In genomic region chr12:99257570-99257969, GRCm38 (mm10) we compare ENCODE assay signal across 30 mouse cellular contexts.
A peak's percentile ranks its signal among the peaks of the same experiment; 100 is the strongest.
DNase-seq lines count a peak whose midpoint lies in the region; ATAC-seq and TF ChIP-seq lines count a peak whose summit lies in the region.
"Had no signal": no experiment of that assay in that cellular context is flagged by ENCODE, and none has a peak within 500 bp of the region (broad histone marks: within the 10 kb centered on the region; RNA-seq: fewer than 3 reads in every experiment).

No protein-coding gene starts in this region.

- no peak for TF ChIP-seq CTCF in kidney, postnatal 0 days (IDR thresholded peaks at IDR 0.05; ENCODE audit: low read depth)

- ATAC-seq in heart, embryonic 11.5 days (replicated peaks; ENCODE audit: insufficient number of reproducible peaks, low FRiP score, low TSS enrichment), result no peak
- ATAC-seq in heart, embryonic 16.5 days (replicated peaks; ENCODE audit: extremely low read depth, insufficient read depth, low FRiP score), result peak; percentile 65
- ATAC-seq in kidney, postnatal 0 days (replicated peaks; ENCODE audit: low FRiP score, low read depth), result no peak
- no peak for ATAC-seq in kidney, embryonic 16.5 days (ENCODE audit: low FRiP score, low TSS enrichment)
- no peak for ATAC-seq in neural tube, embryonic 13.5 days (ENCODE audit: low read depth)
- ATAC-seq in neural tube, embryonic 15.5 days (ENCODE audit: low FRiP score), result no peak
- ATAC-seq: CD4-positive, CD25-positive, alpha-beta regulatory T cell, adult 4 months; forebrain, embryonic 14.5 days; intestine, postnatal 0 days; liver, embryonic 12.5 days; midbrain, embryonic 13.5 days had no signal

- H3K9ac ChIP-seq in heart, embryonic 11.5 days (ENCODE audit: low read depth, low read length), result no peak overlapping the region
- peak overlapping the region; percentile 47 for H3K9ac ChIP-seq in heart, embryonic 16.5 days (ENCODE audit: low read length)
- H3K9ac ChIP-seq in kidney, postnatal 0 days (ENCODE audit: low read depth, low read length), result no peak overlapping the region
- H3K9ac ChIP-seq in kidney, embryonic 16.5 days (replicated peaks; ENCODE audit: low read length), result no peak overlapping the region
- H3K9ac ChIP-seq in neural tube, embryonic 13.5 days, result no peak overlapping the region
- no peak overlapping the region for H3K9ac ChIP-seq in neural tube, embryonic 15.5 days (replicated peaks)
- H3K9ac ChIP-seq: embryonic facial prominence, embryonic 12.5 days; limb, embryonic 12.5 days; liver, embryonic 12.5 days; liver, postnatal 0 days; midbrain, embryonic 13.5 days had no signal

- peak overlapping the region; percentile 41 for H3K4me2 ChIP-seq in heart, embryonic 11.5 days
- peak overlapping the region; percentile 50 for H3K4me2 ChIP-seq in heart, embryonic 16.5 days (ENCODE audit: low read depth, low read length)
- no peak overlapping the region for H3K4me2 ChIP-seq in kidney, postnatal 0 days (ENCODE audit: low read length)
- no peak overlapping the region for H3K4me2 ChIP-seq in kidney, embryonic 16.5 days (replicated peaks; ENCODE audit: low read depth, low read length)
- H3K4me2 ChIP-seq in neural tube, embryonic 13.5 days, result no peak overlapping the region
- no peak overlapping the region for H3K4me2 ChIP-seq in neural tube, embryonic 15.5 days
- H3K4me2 ChIP-seq: embryonic facial prominence, embryonic 12.5 days; limb, embryonic 12.5 days; liver, embryonic 12.5 days; midbrain, embryonic 13.5 days had no signal

- H3K9me3 ChIP-seq in heart, embryonic 11.5 days (replicated peaks; ENCODE audit: control insufficient read depth, low read length), result no peaks in the 10 kb centered on the region
- H3K9me3 ChIP-seq in heart, embryonic 16.5 days (replicated peaks; ENCODE audit: control insufficient read depth, low read length), result no peaks in the 10 kb centered on the region
- no peaks in the 10 kb centered on the region for H3K9me3 ChIP-seq in kidney, postnatal 0 days (replicated peaks; ENCODE audit: low read length)
- no peaks in the 10 kb centered on the region for H3K9me3 ChIP-seq in kidney, embryonic 16.5 days (ENCODE audit: low read length)
- H3K9me3 ChIP-seq in neural tube, embryonic 13.5 days, result no peaks in the 10 kb centered on the region
- H3K9me3 ChIP-seq in neural tube, embryonic 15.5 days (replicated peaks), result no peaks in the 10 kb centered on the region
- H3K9me3 ChIP-seq: embryonic facial prominence, embryonic 12.5 days; hindbrain, embryonic 10.5 days; limb, embryonic 12.5 days; liver, embryonic 12.5 days; midbrain, embryonic 13.5 days had no signal

- WGBS in heart, embryonic 11.5 days (ENCODE audit: insufficient replicate concordance), result 16% methylated on average over 5 of the region's 5 CpGs
- 11% methylated on average over 5 of the region's 5 CpGs for WGBS in heart, embryonic 16.5 days
- WGBS in kidney, postnatal 0 days, result 50% methylated on average over 5 of the region's 5 CpGs
- 59% methylated on average over 5 of the region's 5 CpGs for WGBS in kidney, embryonic 16.5 days
- 59% methylated on average over 5 of the region's 5 CpGs for WGBS in neural tube, embryonic 13.5 days
- 50% methylated on average over 5 of the region's 5 CpGs for WGBS in neural tube, embryonic 15.5 days

- H3K27me3 ChIP-seq in heart, embryonic 11.5 days (ENCODE audit: control insufficient read depth, insufficient read depth, low read length), result no peaks in the 10 kb centered on the region
- no peaks in the 10 kb centered on the region for H3K27me3 ChIP-seq in heart, embryonic 16.5 days (ENCODE audit: control insufficient read depth, insufficient read depth, low read length)
- H3K27me3 ChIP-seq in kidney, postnatal 0 days (ENCODE audit: insufficient read depth, low read length), result no peaks in the 10 kb centered on the region
- no peaks in the 10 kb centered on the region for H3K27me3 ChIP-seq in kidney, embryonic 16.5 days (ENCODE audit: insufficient read depth, low read length)
- H3K27me3 ChIP-seq in neural tube, embryonic 13.5 days, result no peaks in the 10 kb centered on the region
- no peaks in the 10 kb centered on the region for H3K27me3 ChIP-seq in neural tube, embryonic 15.5 days (replicated peaks)
- H3K27me3 ChIP-seq: embryonic facial prominence, embryonic 12.5 days; limb, embryonic 12.5 days; liver, embryonic 12.5 days; midbrain, embryonic 13.5 days had no signal

- peak overlapping the region; percentile 55 for H3K27ac ChIP-seq in heart, embryonic 11.5 days (ENCODE audit: low read depth, low read length)
- H3K27ac ChIP-seq in heart, embryonic 16.5 days (ENCODE audit: low read length), result peak overlapping the region; percentile 85
- H3K27ac ChIP-seq in kidney, postnatal 0 days, result no peak overlapping the region
- no peak overlapping the region for H3K27ac ChIP-seq in kidney, embryonic 16.5 days (ENCODE audit: low read length)
- 0 out of 2 replicates have a peak overlapping the region, but pooled peaks have one; percentile 28 for H3K27ac ChIP-seq in neural tube, embryonic 13.5 days (replicated peaks)
- no peak overlapping the region; the same call in 1 of the 2 replicates for H3K27ac ChIP-seq in neural tube, embryonic 15.5 days (replicated peaks)
- H3K27ac ChIP-seq: embryonic facial prominence, embryonic 12.5 days; hindbrain, embryonic 10.5 days; left cerebral cortex, adult 2 months; limb, embryonic 12.5 days; liver, embryonic 12.5 days; macrophage; midbrain, embryonic 13.5 days had no signal

- DNase-seq in heart, postnatal 4 days, result no peak
- DNase-seq in heart, adult 9 months (ENCODE audit: low spot score in 2 of 2), result no peak
- DNase-seq in kidney, postnatal 0 days (ENCODE audit: low spot score), result peak; percentile 42
- DNase-seq: cerebellum, adult 11-12 months; cerebellum, adult 9-11 months; embryo, embryonic 11 days; gastrocnemius, adult 2 months; gastrocnemius, postnatal 36 days; kidney, postnatal 36 days; lung, postnatal 10 days; retina, postnatal 1 day; right cerebral cortex, postnatal 14 days; thymus, postnatal 4 days had no signal

- peaks cover 58% of the 10 kb centered on the region for H3K4me1 ChIP-seq in heart, embryonic 11.5 days (ENCODE audit: control insufficient read depth, insufficient read depth, low read length)
- peaks cover 46% of the 10 kb centered on the region for H3K4me1 ChIP-seq in heart, embryonic 16.5 days (ENCODE audit: control insufficient read depth, insufficient read depth, low read length)
- H3K4me1 ChIP-seq in kidney, postnatal 0 days (replicated peaks; ENCODE audit: insufficient read depth, low read length), result 0 out of 2 replicates have a peak, but pooled peaks cover 19% of the 10 kb centered on the region
- peaks cover 30% of the 10 kb centered on the region for H3K4me1 ChIP-seq in kidney, embryonic 16.5 days (ENCODE audit: insufficient read depth, low read length)
- peaks cover 61% of the 10 kb centered on the region for H3K4me1 ChIP-seq in neural tube, embryonic 13.5 days (replicated peaks)
- H3K4me1 ChIP-seq in neural tube, embryonic 15.5 days, result peaks cover 42% of the 10 kb centered on the region

- H3K36me3 ChIP-seq in heart, embryonic 11.5 days (ENCODE audit: control insufficient read depth, insufficient read depth, low read length), result no peaks in the 10 kb centered on the region
- H3K36me3 ChIP-seq in heart, embryonic 16.5 days (ENCODE audit: control insufficient read depth, insufficient read depth), result no peaks in the 10 kb centered on the region
- no peaks in the 10 kb centered on the region for H3K36me3 ChIP-seq in kidney, postnatal 0 days (ENCODE audit: insufficient read depth, low read length)
- no peaks in the 10 kb centered on the region for H3K36me3 ChIP-seq in kidney, embryonic 16.5 days (ENCODE audit: insufficient read depth, low read length)
- H3K36me3 ChIP-seq in neural tube, embryonic 13.5 days, result no peaks in the 10 kb centered on the region
- no peaks in the 10 kb centered on the region for H3K36me3 ChIP-seq in neural tube, embryonic 15.5 days
- H3K36me3 ChIP-seq: embryonic facial prominence, embryonic 12.5 days; hindbrain, embryonic 10.5 days; limb, embryonic 12.5 days; liver, embryonic 12.5 days; midbrain, embryonic 13.5 days had no signal

- no peak overlapping the region for H3K4me3 ChIP-seq in heart, embryonic 11.5 days (ENCODE audit: low read depth, low read length)
- H3K4me3 ChIP-seq in heart, embryonic 16.5 days (ENCODE audit: low read length), result peak overlapping the region; percentile 13; the same call in 1 of the 2 replicates
- H3K4me3 ChIP-seq in kidney, postnatal 0 days (replicated peaks; ENCODE audit: low read depth, low read length), result no peak overlapping the region
- no peak overlapping the region for H3K4me3 ChIP-seq in kidney, embryonic 16.5 days (ENCODE audit: low read length)
- no peak overlapping the region for H3K4me3 ChIP-seq in neural tube, embryonic 13.5 days
- H3K4me3 ChIP-seq in neural tube, embryonic 15.5 days (replicated peaks), result no peak overlapping the region
- H3K4me3 ChIP-seq: embryonic facial prominence, embryonic 12.5 days; gastrocnemius, adult 2 months; hindbrain, embryonic 10.5 days; layer of hippocampus, adult 2 months; left cerebral cortex, adult 2 months; limb, embryonic 12.5 days; liver, embryonic 12.5 days; midbrain, embryonic 13.5 days had no signal

Comparison
In these comparisons a context has a peak if more than half of its experiments do, and no peak if none do; other contexts are left out.
1. H3K27ac ChIP-seq: peak in heart, embryonic 11.5 days (single experiment), heart, embryonic 16.5 days (single experiment) and neural tube, embryonic 13.5 days (single experiment); none in kidney, postnatal 0 days (single experiment), kidney, embryonic 16.5 days (single experiment) and neural tube, embryonic 15.5 days (single experiment).
2. H3K4me2 ChIP-seq: peak in heart, embryonic 11.5 days (single experiment) and heart, embryonic 16.5 days (single experiment); none in kidney, postnatal 0 days (single experiment), kidney, embryonic 16.5 days (single experiment), neural tube, embryonic 13.5 days (single experiment) and neural tube, embryonic 15.5 days (single experiment).